Mouse (Mus musculus): ENCODE measurements around the gene Vstm4.
A peak's percentile ranks its signal among the peaks of the same experiment; 100 is the strongest.

Vstm4 gene

GRCm38 (mm10) chr14:32856681-32857328 is at the start of gene Vstm4:
Gene Vstm4, plus strand, starts transcription at chr14:32856756.
- peak; percentile 81 to 90 for DNase-seq (ENCODE audit: inconsistent age in 2 of 2, low spot score in 1 of 2)

- no peak for DNase-seq (ENCODE audit: inconsistent age in 2 of 2, low spot score in 1 of 2)
Observed at GRCm38 (mm10) chr14:32810111-32810510, 46.4 kb upstream of the Vstm4 start.

- DNase-seq (ENCODE audit: inconsistent age in 2 of 2, low spot score in 1 of 2), result no peak
Observed at GRCm38 (mm10) chr14:32812429-32812828, 44.1 kb upstream of the Vstm4 start.

- DNase-seq (ENCODE audit: inconsistent age in 2 of 2, low spot score in 1 of 2), result peak; percentile 30 to 68
Observed at GRCm38 (mm10) chr14:32814961-32815360, 41.6 kb upstream of the Vstm4 start.

GRCm38 (mm10) chr14:32816533-32816932 is 40.0 kb upstream of the Vstm4 start:
- peak in 1 of 2 experiments; percentile 54 for DNase-seq (ENCODE audit: inconsistent age in 2 of 2, low spot score in 1 of 2)

- peak; percentile 86 to 93 for DNase-seq (ENCODE audit: inconsistent age in 2 of 2, low spot score in 1 of 2)
Observed at GRCm38 (mm10) chr14:32817258-32817657, 39.3 kb upstream of the Vstm4 start.

GRCm38 (mm10) chr14:32819297-32819696 is 37.3 kb upstream of the Vstm4 start:
- no peak for DNase-seq (ENCODE audit: inconsistent age in 2 of 2, low spot score in 1 of 2)

- DNase-seq (ENCODE audit: inconsistent age in 2 of 2, low spot score in 1 of 2), result peak in 1 of 2 experiments; percentile 59
Observed at GRCm38 (mm10) chr14:32822812-32823211, 33.7 kb upstream of the Vstm4 start.

- DNase-seq (ENCODE audit: inconsistent age in 2 of 2, low spot score in 1 of 2), result no peak
Observed at GRCm38 (mm10) chr14:32823861-32824260, 32.7 kb upstream of the Vstm4 start.

GRCm38 (mm10) chr14:32824267-32825150 is 32.0 kb upstream of the Vstm4 start:
- no peak for DNase-seq (ENCODE audit: inconsistent age in 2 of 2, low spot score in 1 of 2)

- DNase-seq (ENCODE audit: inconsistent age in 2 of 2, low spot score in 1 of 2), result peak; percentile 43 to 63
Observed at GRCm38 (mm10) chr14:32825426-32826032, 31.0 kb upstream of the Vstm4 start.

GRCm38 (mm10) chr14:32827165-32827564 is 29.4 kb upstream of the Vstm4 start:
- peak; percentile 31 to 40 for DNase-seq (ENCODE audit: inconsistent age in 2 of 2, low spot score in 1 of 2)

GRCm38 (mm10) chr14:32827994-32828650 is 28.4 kb upstream of the Vstm4 start:
- no peak for DNase-seq (ENCODE audit: inconsistent age in 2 of 2, low spot score in 1 of 2)

- DNase-seq (ENCODE audit: inconsistent age in 2 of 2, low spot score in 1 of 2), result no peak
Observed at GRCm38 (mm10) chr14:32833847-32834246, 22.7 kb upstream of the Vstm4 start, which contains the start of gene Fam170b. Gene Fam170b, plus strand, starts transcription at chr14:32833962.

- peak; percentile 70 to 82 for DNase-seq (ENCODE audit: inconsistent age in 2 of 2, low spot score in 1 of 2)
Observed at GRCm38 (mm10) chr14:32835181-32835580, 21.4 kb upstream of the Vstm4 start.

- no peak for DNase-seq (ENCODE audit: inconsistent age in 2 of 2, low spot score in 1 of 2)
Observed at GRCm38 (mm10) chr14:32835596-32835995, 21.0 kb upstream of the Vstm4 start.

GRCm38 (mm10) chr14:32836191-32836590 is 20.4 kb upstream of the Vstm4 start:
- no peak for DNase-seq (ENCODE audit: inconsistent age in 2 of 2, low spot score in 1 of 2)

GRCm38 (mm10) chr14:32842052-32842451 is 14.5 kb upstream of the Vstm4 start:
- no peak for DNase-seq (ENCODE audit: inconsistent age in 2 of 2, low spot score in 1 of 2)

- no peak for DNase-seq (ENCODE audit: inconsistent age in 2 of 2, low spot score in 1 of 2)
Observed at GRCm38 (mm10) chr14:32854059-32854458, 2.5 kb upstream of the Vstm4 start.

GRCm38 (mm10) chr14:32856246-32856645 is 310 bp upstream of the Vstm4 start:
- no peak for DNase-seq (ENCODE audit: inconsistent age in 2 of 2, low spot score in 1 of 2)

GRCm38 (mm10) chr14:32858361-32858760 is 1.8 kb downstream of the Vstm4 start:
- DNase-seq (ENCODE audit: inconsistent age in 2 of 2, low spot score in 1 of 2), result no peak
